Mouse (Mus musculus) MEL (cell line): ENCODE measurements around the gene H2afy. TPM values are rescaled to one million over a fixed set of nuclear protein-coding genes. Genes with fewer than 3 reads are reported as not detected.

Experiments used
- DNase-seq: peaks from one replicate; pipeline ENCODE4 v3.0.0; 2011; ENCODE audit warnings: low read depth, low spot score
- H3K27ac ChIP-seq: 2 replicates; pipeline ENCODE4 v1.5.1; 2012; ENCODE audit warnings: low read depth, mild to moderate bottlenecking, control low read depth, low read length, moderate library complexity; ENCODE audit not compliant: control insufficient read depth
- H3K27me3 ChIP-seq, 2 experiments: fragments of 150-350 bp in 1 of 2; sonication (generic) in 1 of 2; 2 replicates each; pipeline ENCODE4 v1.6.1; 2012; ENCODE audit warnings: low read length in 2 of 2, mild to moderate bottlenecking in 2 of 2, improper control_type of control experiment in 1 of 2, moderate library complexity in 1 of 2; ENCODE audit not compliant: insufficient read depth in 2 of 2, control insufficient read depth in 1 of 2
- H3K36me3 ChIP-seq, 2 experiments: 2 replicates each; pipeline ENCODE4 v1.6.1; 2012 to 2014; ENCODE audit warnings: low read length in 2 of 2, improper control_type of control experiment in 1 of 2, inconsistent platforms in 1 of 2, mild to moderate bottlenecking in 1 of 2; ENCODE audit not compliant: insufficient read depth in 2 of 2, control insufficient read depth in 1 of 2
- H3K4me1 ChIP-seq, 2 experiments: fragments of 150-350 bp in 1 of 2; sonication (generic) in 1 of 2; 2 replicates each; pipeline ENCODE4 v1.6.1; 2012; ENCODE audit warnings: low read length in 2 of 2, improper control_type of control experiment in 1 of 2, mild to moderate bottlenecking in 1 of 2; ENCODE audit not compliant: insufficient read depth in 2 of 2, control insufficient read depth in 1 of 2
- H3K4me3 ChIP-seq, 2 experiments: fragments of 150-350 bp in 1 of 2; sonication (generic) in 1 of 2; 2 replicates each; pipeline ENCODE4 v1.5.1; 2012; ENCODE audit warnings: low read depth in 2 of 2, low read length in 2 of 2, mild to moderate bottlenecking in 2 of 2, moderate library complexity in 2 of 2, control low read depth in 1 of 2, improper control_type of control experiment in 1 of 2; ENCODE audit not compliant: control insufficient read depth in 1 of 2, insufficient read depth in 1 of 2
- H3K79me2 ChIP-seq: 2 replicates; pipeline ENCODE4 v1.6.1; 2012; ENCODE audit warnings: mild to moderate bottlenecking, low read length, moderate library complexity; ENCODE audit not compliant: control insufficient read depth, poor library complexity, insufficient read depth
- H3K9ac ChIP-seq: 2 replicates; pipeline ENCODE4 v1.6.1; 2012; ENCODE audit warnings: low read depth, mild to moderate bottlenecking, control low read depth, low read length, moderate library complexity; ENCODE audit not compliant: control insufficient read depth, poor library complexity, severe bottlenecking
- H3K9me3 ChIP-seq: fragments of 150-350 bp; sonication (generic); replicated peaks from 2 replicates; pipeline ENCODE4 v1.6.1; 2012; ENCODE audit warnings: mild to moderate bottlenecking, low read length, improper control_type of control experiment, moderate library complexity; ENCODE audit not compliant: insufficient read depth
- BHLHE40 ChIP-seq: IDR thresholded peaks from 2 replicates; pipeline ENCODE4 v1.6.1; 2012; ENCODE audit warnings: low read depth, mild to moderate bottlenecking, inconsistent platforms, low read length, improper control_type of control experiment, borderline replicate concordance
- CHD2 ChIP-seq: IDR thresholded peaks from 2 replicates; pipeline ENCODE4 v1.6.1; 2011; ENCODE audit warnings: low read length, improper control_type of control experiment
- E2F4 ChIP-seq: IDR thresholded peaks from 2 replicates; pipeline ENCODE4 v1.6.1; 2011; ENCODE audit warnings: low read depth, low read length, improper control_type of control experiment, borderline replicate concordance
- ELF1 ChIP-seq: IDR thresholded peaks from 2 replicates; pipeline ENCODE4 v1.6.1; 2014; ENCODE audit warnings: low read depth, mild to moderate bottlenecking, inconsistent platforms, low read length, improper control_type of control experiment, moderate library complexity
- ETS1 ChIP-seq: IDR thresholded peaks from 2 replicates; pipeline ENCODE4 v1.6.1; 2012; ENCODE audit warnings: low read depth, mild to moderate bottlenecking, inconsistent platforms, low read length, improper control_type of control experiment, moderate library complexity
- JUND ChIP-seq: IDR thresholded peaks from 2 replicates; pipeline ENCODE4 v1.6.1; 2011; ENCODE audit warnings: low read depth, mild to moderate bottlenecking, improper control_type of control experiment, low read length
- KAT2A ChIP-seq: conservative IDR thresholded peaks from 2 replicates; pipeline ENCODE4 v1.6.1; 2012; ENCODE audit warnings: low read depth, low read length, improper control_type of control experiment, inconsistent platforms
- MAX ChIP-seq: IDR thresholded peaks from 2 replicates; pipeline ENCODE4 v1.6.1; 2011; ENCODE audit warnings: low read length, improper control_type of control experiment
- MAZ ChIP-seq: IDR thresholded peaks from 2 replicates; pipeline ENCODE4 v1.6.1; 2012; ENCODE audit warnings: low read depth, mild to moderate bottlenecking, inconsistent platforms, low read length, improper control_type of control experiment
- MXI1 ChIP-seq: IDR thresholded peaks from 2 replicates; pipeline ENCODE4 v1.6.1; 2011; ENCODE audit warnings: mild to moderate bottlenecking, low read depth, low read length, improper control_type of control experiment
- MYC ChIP-seq: IDR thresholded peaks from 2 replicates; pipeline ENCODE4 v1.6.1; 2011; ENCODE audit warnings: low read depth, mild to moderate bottlenecking, low read length, improper control_type of control experiment, moderate library complexity
- NELFE ChIP-seq: IDR thresholded peaks from 2 replicates; pipeline ENCODE4 v1.6.1; 2011; ENCODE audit warnings: low read depth, low read length, improper control_type of control experiment
- NRF1 ChIP-seq: IDR thresholded peaks from 2 replicates; pipeline ENCODE4 v1.6.1; 2014; ENCODE audit warnings: low read depth, mild to moderate bottlenecking, inconsistent platforms, low read length, improper control_type of control experiment, moderate library complexity; ENCODE audit not compliant: poor library complexity, insufficient read depth, severe bottlenecking
- POLR2AphosphoS5 ChIP-seq: IDR thresholded peaks from 2 replicates; pipeline ENCODE4 v1.6.1; 2012; ENCODE audit warnings: low read depth, borderline replicate concordance, mild to moderate bottlenecking, inconsistent platforms, low read length, moderate library complexity, mixed read lengths
- SIN3A ChIP-seq: IDR thresholded peaks from 2 replicates; pipeline ENCODE4 v1.6.1; 2012; ENCODE audit warnings: low read length, improper control_type of control experiment, inconsistent platforms
- TAL1 ChIP-seq: IDR thresholded peaks from 2 replicates; pipeline ENCODE4 v1.6.1; 2012; ENCODE audit warnings: mild to moderate bottlenecking, inconsistent platforms, low read length, moderate library complexity, mixed read lengths
- TBP ChIP-seq: IDR thresholded peaks from 2 replicates; pipeline ENCODE4 v1.8.0; 2011; ENCODE audit warnings: low read depth, low read length, improper control_type of control experiment
- TCF12 ChIP-seq: IDR thresholded peaks from 2 replicates; pipeline ENCODE4 v1.6.1; 2014; ENCODE audit warnings: low read depth, mild to moderate bottlenecking, inconsistent platforms, low read length, improper control_type of control experiment, moderate library complexity
- UBTF ChIP-seq: IDR thresholded peaks from 2 replicates; pipeline ENCODE4 v1.6.1; 2012; ENCODE audit warnings: low read depth, mild to moderate bottlenecking, inconsistent platforms, low read length, improper control_type of control experiment, moderate library complexity, borderline replicate concordance; ENCODE audit not compliant: insufficient read depth
- USF1 ChIP-seq: IDR thresholded peaks from 2 replicates; pipeline ENCODE4 v1.6.1; 2014; ENCODE audit warnings: low read depth, mild to moderate bottlenecking, inconsistent platforms, low read length, improper control_type of control experiment, moderate library complexity
- USF2 ChIP-seq, 2 experiments: IDR thresholded peaks; 2 replicates each; pipeline ENCODE4 v1.6.1; 2011 to 2012; ENCODE audit warnings: improper control_type of control experiment in 2 of 2, low read length in 2 of 2, borderline replicate concordance in 1 of 2, inconsistent platforms in 1 of 2, low read depth in 1 of 2, mild to moderate bottlenecking in 1 of 2; ENCODE audit not compliant: insufficient read depth in 1 of 2
- ZKSCAN1 ChIP-seq: IDR thresholded peaks from 2 replicates; pipeline ENCODE4 v1.6.1; 2012; ENCODE audit warnings: low read depth, mild to moderate bottlenecking, inconsistent platforms, low read length, improper control_type of control experiment, moderate library complexity
- ZMIZ1 ChIP-seq: IDR thresholded peaks from 2 replicates; pipeline ENCODE4 v1.6.1; 2012; ENCODE audit warnings: low read depth, mild to moderate bottlenecking, inconsistent platforms, low read length, improper control_type of control experiment, moderate library complexity
- polyA plus RNA-seq, 2 experiments: library from polyadenylated mRNA; stranded (reverse) in 1 of 2; unstranded in 1 of 2; fragments of >175 nt in 1 of 2; fragments of >200 nt in 1 of 2; gene quantifications; 2 replicates each; pipeline versions ENCODE4 v1.2.1 to v1.2.4; 2012; ENCODE audit warnings: low replicate concordance in 2 of 2, low read depth in 1 of 2; ENCODE audit not compliant: insufficient read length in 2 of 2, insufficient read depth in 1 of 2, missing spikeins in 1 of 2
- total RNA-seq: library from RNA; depleted of rRNA; stranded (reverse); fragments of 300-350 nt; gene quantifications from 2 replicates; pipeline ENCODE4 v1.2.3, GENCODE M21; 2012

H2afy gene
- total and polyA plus RNA-seq, 3 experiments, result 159 to 245 TPM; not detected in 1

DNA sequence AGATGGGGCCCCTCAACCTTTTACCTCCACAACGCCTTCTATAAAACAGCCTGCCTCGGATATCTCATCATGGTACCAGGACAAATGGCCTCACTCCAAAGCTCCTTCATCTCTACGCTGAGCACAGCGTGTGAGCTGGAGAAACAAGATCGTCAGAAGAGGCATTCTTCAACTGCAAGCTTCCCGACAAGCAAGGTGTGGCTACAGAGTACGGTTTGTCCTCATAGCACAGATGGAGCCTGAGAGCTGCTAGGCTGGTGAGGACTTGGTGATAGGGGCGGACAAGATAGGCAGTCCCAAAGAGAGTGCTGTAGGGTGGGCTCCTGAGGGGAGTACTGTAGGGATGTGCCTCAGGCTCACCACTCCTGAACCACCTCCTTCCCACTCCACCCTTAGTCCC lies 5.6 kb downstream of the H2afy start:
- no peaks in the 10 kb centered on the region for H3K27me3 ChIP-seq
- no peak overlapping the region for H3K4me3 ChIP-seq
- peaks cover 0 to 6% of the 10 kb centered on the region in 2 experiments; a peak in 2 of 4 replicates for H3K4me1 ChIP-seq
- TF ChIP-seq CHD2, result no peak
- TF ChIP-seq USF1, result no peak
- TF ChIP-seq JUND, result no peak
- no peak for TF ChIP-seq SIN3A
- TF ChIP-seq UBTF, result no peak
- no peak for TF ChIP-seq MAX
- peaks cover 51% of the 10 kb centered on the region for H3K79me2 ChIP-seq
- H3K36me3 ChIP-seq, result peaks cover 5 to 7% of the 10 kb centered on the region in 2 experiments
- no peak overlapping the region for H3K9ac ChIP-seq
- no peaks in the 10 kb centered on the region for H3K9me3 ChIP-seq
- no peak overlapping the region for H3K27ac ChIP-seq
- DNase-seq, result no peak

DNA sequence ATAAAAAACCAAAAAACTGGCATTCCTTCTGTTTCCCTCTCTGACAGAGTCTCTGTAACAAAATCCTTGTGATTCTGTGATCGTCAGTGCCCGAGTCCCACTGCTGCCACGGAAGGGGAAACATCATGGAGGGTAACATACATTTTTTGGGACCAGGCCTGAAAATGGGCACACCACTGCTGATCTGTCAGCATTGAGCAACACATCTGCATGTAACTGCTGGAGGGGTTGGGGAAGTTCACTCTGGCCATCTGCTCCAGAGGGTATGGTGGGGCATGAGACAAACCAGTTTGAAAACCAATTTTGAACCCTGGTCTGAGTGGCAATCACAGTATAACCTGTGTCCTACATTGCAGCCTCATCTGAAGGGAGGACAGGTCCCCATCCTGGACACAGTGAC lies 6.6 kb downstream of the H2afy start:
- no peak overlapping the region for H3K9ac ChIP-seq

DNA sequence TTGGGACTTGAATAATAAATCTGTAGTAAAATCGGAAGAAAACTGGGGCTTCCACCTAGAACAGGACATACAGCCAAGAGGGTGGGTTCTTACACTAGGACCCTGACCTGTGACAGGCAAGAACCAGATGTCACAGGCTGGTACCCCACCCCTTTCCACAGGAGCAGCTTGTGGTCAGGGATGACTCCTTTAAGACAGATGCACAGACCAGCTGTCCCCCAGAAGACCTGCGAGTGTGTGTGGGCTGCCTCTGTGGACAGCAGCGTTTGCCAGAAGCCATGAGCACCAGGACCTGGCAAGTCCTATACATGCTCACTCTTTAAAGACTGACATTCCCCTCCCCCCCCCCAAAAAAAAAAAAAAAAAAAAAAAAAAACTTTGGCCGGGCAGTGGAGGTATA lies 7.1 kb downstream of the H2afy start:
- H3K79me2 ChIP-seq, result peaks cover 39% of the 10 kb centered on the region
- TF ChIP-seq USF2 (IDR thresholded peaks at IDR 0.05; ENCODE audit: borderline replicate concordance in 1 of 2, insufficient read depth in 1 of 2, low read depth in 1 of 2, low read length in 2 of 2), result no peak
- no peak for TF ChIP-seq TBP
- no peak for TF ChIP-seq TAL1
- TF ChIP-seq ELF1, result no peak
- no peak for TF ChIP-seq MXI1
- TF ChIP-seq, all 39 proteins: peak for 0
- Histone ChIP-seq H3K4me3 (no peak overlapping the region), H3K27ac (no peak overlapping the region), H3K9me3 (no peaks in the 10 kb centered on the region), H3K9ac (no peak overlapping the region), H3K36me3 (peaks cover 5 to 7% of the 10 kb centered on the region in 2 experiments), H3K4me1 (peaks cover 0 to 5% of the 10 kb centered on the region in 2 experiments; a peak in 2 of 4 replicates), H3K27me3 (no peaks in the 10 kb centered on the region)
- DNase-seq, result no peak

More for the DNA sequence above, 6.6 kb downstream of the H2afy start:
- H3K27me3 ChIP-seq, result no peaks in the 10 kb centered on the region
- peaks cover 43% of the 10 kb centered on the region for H3K79me2 ChIP-seq
- no peak overlapping the region for H3K4me3 ChIP-seq
- no peak for DNase-seq
- H3K27ac ChIP-seq, result no peak overlapping the region
- H3K9me3 ChIP-seq, result no peaks in the 10 kb centered on the region
- peaks cover 5 to 7% of the 10 kb centered on the region in 2 experiments for H3K36me3 ChIP-seq
- H3K4me1 ChIP-seq, result peaks cover 0 to 6% of the 10 kb centered on the region in 2 experiments; a peak in 2 of 4 replicates
- TF ChIP-seq SIN3A (no peak), ZKSCAN1 (no peak), NELFE (no peak), ZMIZ1 (no peak), MXI1 (no peak), UBTF (no peak), MYC (no peak), USF1 (no peak), ELF1 (no peak), MAZ (no peak), POLR2AphosphoS5 (no peak), E2F4 (no peak), BHLHE40 (no peak), NRF1 (no peak), TCF12 (no peak), KAT2A (no peak), ETS1 (no peak), MAX (no peak)
